Mouse (Mus musculus) gonadal fat pad, adult 2 months (tissue): ENCODE data around the gene Wscd2. TPM values are rescaled to one million over a fixed set of nuclear protein-coding genes. Genes with fewer than 3 reads are reported as not detected.

Experiments used
- DNase-seq: peaks from one replicate; pipeline ENCODE4 v3.0.0-alpha.2; 2012; ENCODE audit warnings: low read depth
- polyA plus RNA-seq: library from polyadenylated mRNA; depleted of rRNA; stranded (reverse); fragments of >200 nt; gene quantifications from 2 replicates; pipeline ENCODE4 v1.2.3, GENCODE M21; 2012; rRNA removed

The Wscd2 gene
- 4.9 and 5.9 TPM in 2 replicates for polyA plus RNA-seq

DNA sequence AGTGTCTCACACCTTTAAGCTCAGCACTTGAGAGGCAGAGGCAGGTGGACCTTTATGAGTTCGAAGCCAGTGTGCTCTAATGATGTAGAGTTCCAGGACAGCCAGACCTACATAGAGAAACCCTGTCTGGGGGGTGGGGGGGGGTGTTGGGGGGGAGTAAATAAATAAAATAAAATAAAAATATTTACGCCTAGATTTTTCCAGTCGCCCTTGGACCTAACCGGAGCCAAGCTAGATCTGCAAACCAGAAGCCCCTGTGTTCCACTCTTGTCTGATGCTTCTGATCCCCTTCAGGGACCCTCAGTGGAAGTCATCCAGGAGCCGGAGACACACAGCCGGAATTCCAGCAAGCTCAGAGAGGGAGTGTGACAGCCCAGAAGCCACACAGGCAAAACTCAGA, at the start of gene Wscd2:
Gene Wscd2 (plus strand): TSS at position 301 of the 400 bp plus-strand sequence.
- DNase-seq = no peak

DNA sequence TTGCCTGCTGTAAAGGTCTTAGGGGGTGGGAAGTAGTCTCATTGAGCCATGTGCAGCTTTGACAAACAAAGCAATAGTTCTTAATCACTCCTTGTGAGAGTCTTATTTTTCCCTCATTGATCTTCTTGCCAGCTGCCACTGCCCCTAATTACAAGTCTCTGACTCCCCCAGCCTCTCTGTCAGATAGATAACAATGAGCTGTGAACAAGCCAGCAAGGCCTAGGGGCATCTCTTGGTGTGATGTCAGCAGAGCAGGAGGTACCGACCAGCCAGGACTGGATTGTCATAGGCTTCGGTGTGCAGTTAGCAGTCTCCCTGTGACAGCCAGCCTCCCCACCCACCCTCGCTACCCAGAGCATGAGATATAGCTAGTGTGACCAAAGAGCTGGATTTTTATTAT, 48.0 kb upstream of the Wscd2 start:
- DNase-seq = no peak

DNA sequence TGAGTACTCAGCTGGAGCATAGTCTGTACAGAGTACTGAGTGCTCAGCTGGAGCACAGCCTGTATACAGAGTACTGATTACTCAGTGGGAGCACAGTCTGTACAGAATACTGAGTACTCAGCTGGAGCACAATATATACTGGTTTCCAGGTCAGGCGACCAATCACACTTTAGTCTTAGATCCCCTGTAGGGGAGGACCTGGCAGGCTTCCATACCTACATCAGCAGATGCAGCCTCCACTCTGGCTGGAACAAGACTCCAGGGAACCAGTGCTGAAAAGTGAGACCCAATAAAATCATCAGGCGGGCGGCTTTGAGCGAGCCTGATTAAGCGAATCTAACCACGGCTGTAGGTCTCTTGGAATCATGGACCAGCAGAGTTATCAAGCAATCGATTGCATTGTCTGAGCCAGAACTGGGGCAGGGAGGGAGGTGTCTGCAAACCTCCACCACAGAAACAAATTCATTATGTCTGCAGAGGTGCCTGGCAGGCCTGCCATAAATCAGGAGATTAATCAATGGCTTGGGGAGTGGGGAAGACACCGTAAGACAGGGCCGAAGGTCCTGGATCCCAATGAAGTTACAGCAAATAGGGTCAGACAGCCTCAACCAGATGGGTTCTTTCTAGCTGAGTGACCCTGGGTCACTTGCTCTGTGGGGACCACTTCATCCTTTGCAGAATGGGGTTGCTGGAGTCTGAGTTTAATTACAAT, 42.0 kb upstream of the Wscd2 start:
- DNase-seq = no peak

DNA sequence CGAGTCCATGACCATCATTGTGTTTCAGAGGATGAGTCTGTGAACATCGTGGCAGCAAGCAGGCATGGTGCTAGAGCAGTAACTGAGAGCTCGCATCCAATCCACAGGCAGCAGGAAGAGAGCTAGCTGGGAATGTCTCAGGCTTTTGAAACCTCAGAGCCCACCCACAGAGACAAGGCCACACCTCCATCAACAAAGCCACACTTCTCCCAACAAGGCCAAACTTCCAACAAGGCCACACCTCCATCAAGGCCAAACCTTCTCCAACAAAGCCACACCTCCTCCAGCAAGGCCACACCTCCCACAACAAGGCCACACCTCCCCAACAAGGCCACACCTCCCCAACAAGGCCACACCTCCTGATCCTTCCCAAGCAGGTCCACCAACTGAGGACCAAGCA, 40.8 kb upstream of the Wscd2 start:
- DNase-seq = no peak

DNA sequence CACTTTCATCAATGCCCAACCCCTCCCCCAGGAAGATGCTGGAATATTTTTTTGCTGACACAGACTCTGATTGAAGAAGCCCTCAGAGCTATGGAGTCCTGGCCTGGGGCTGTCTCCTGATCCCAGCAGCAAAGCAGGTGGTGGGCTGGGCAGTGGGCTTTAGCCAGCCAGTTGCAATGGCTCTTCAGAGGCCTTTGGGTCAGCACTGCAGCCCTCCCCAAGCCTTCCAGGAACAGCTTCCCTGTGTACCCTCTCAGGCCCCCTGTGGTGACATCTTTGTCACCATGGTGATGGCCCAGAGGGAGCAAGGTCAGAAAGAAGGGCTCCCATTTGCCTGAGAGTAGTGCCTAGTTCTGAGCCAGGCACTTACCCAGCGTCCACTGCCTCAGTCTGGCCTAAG, 37.4 kb upstream of the Wscd2 start:
- DNase-seq = no peak

DNA sequence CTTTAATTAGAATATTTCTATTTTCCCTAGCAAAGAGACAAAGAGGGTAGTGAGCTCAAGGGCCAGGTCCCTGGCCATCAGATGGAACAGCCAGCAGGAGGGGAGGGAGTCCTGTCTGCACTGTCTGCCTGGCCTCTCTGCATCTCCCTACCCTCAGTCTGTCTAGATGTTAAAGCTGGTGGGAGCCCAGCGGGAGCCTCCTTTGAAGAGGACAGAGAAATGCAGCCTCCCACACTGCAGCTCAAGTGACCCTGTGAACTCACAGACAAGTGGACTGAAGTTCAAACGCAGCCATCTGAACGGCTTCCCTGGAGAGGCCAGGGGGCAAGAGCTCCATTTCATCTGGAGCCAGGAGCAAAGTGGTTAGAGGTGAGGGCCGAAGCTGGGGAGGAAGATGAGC, 36.8 kb upstream of the Wscd2 start:
- no peak for DNase-seq

DNA sequence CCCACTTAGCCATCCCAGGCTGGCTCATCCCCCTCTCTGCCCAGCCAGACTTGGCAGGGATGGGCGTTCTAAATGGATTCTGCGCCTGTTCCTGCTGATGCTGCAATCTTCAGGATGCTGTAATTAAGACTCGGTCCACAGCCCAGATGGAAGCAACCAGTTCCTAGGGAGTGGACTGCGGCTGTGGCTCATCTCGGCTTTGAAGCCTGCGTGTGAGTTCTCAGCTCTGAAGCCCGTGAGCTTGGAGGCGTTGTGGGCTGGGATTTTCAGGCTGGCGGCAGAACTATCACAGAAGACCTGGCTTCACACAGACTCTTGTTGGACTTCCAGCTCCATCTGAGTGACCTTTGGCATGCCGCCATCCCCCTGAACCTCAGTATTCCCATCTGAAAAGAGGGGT, 34.1 kb upstream of the Wscd2 start:
- DNase-seq = no peak

DNA sequence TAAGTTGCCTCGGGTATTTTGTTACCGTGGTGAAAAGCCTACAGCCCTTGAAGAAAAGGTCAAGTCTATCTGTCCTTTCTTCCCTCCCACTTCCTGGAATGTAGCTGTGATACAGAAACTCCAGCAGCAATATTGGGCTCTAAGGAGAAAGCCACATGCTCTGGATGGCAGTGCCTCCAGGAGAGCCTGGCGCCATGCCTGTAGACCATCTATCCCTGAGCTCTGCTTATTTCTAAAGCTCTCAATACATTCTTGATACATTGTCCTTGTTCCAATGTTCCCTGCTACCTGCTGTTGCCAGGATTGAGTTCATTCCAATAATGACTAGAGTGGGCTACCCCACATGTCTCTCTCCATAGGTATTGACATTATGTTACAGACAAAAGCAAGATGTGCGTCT, 33.4 kb upstream of the Wscd2 start:
- DNase-seq = no peak

DNA sequence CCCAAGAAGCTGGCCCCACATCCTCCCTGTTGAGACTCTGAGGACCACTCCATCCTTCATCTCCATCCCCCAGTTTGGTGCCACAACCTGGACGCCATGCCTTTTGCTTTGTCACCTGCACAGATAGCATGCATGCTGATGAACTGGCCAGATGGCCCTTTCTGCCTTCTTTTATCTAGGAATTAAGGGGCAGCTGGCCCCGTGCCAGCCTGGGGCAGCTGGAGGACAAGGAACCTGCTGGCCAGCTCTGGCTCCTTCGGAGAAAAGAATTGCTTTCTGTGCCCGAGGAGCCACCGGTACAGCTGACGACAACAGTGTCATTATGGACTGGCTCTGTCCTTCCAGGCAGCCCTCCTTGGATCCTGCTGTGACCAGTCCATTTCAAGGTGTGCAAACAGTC, 32.9 kb upstream of the Wscd2 start:
- DNase-seq = no peak

DNA sequence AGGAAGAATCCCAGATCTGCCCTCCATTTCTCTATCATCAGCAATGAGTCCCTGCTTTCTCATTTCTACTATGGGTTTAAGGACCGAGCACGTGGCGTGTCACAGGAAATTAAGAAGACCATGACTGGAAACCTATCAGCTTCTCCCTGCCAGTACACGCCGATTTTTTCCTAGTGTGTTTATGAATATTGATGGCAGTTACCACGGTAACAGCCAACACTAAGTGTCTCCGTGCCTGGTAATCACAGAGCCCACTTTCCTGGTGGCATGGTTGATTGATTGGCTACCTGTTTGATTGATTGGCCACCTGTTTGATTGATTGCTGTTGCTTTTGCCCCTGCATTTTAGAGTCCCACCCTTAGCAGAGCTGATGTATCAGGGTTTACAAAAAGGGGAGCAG, 30.2 kb upstream of the Wscd2 start:
- no peak for DNase-seq

DNA sequence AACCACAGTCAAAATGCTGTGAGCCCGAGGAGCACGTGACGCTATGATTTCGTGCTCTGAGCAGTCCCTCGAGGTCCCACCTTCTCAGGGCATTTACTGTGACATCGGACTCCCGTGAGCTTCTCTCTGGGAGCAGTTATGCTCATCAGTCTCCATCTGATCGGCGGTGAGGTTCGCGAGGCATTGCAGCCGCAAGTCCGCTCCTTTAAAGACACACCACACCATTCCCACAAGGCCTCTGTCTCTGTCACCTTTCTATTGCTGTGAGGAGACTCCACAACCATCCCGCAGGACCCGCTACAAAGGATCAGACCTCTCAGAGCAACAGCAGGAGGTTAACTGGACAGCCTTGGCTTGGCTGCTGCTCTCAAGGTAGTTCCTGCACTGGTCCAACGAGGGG, 28.6 kb upstream of the Wscd2 start:
- no peak for DNase-seq

DNA sequence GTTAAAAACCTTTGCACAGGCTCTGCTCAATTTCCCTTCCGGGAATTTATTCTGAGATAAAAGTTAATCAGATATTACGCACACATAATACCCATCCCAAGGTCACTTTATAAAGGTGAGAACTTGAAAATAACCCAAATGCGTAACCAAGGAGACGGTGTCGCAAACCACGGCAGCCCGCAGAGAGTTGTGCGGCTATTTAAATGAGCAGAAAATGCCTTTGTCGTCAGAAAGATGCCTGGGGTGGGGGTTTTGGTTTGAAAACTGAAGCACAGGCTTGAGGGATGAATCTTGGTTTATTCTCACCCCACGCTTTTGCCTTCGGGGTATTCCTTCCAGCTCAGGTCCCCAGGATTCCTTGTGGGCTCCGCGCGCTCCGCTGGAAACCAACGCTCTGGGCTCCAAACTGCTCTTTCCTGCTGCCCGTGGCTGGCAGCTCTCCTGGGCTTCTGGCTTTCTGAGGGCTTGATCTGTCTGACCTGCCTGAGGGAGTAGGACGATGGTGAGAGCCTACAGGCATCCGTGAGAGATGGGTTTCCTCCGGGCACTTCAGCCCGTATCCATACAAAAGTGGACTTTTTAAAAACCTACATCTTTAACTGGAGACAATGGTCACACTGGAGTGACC, 28.0 kb upstream of the Wscd2 start:
- DNase-seq = no peak

DNA sequence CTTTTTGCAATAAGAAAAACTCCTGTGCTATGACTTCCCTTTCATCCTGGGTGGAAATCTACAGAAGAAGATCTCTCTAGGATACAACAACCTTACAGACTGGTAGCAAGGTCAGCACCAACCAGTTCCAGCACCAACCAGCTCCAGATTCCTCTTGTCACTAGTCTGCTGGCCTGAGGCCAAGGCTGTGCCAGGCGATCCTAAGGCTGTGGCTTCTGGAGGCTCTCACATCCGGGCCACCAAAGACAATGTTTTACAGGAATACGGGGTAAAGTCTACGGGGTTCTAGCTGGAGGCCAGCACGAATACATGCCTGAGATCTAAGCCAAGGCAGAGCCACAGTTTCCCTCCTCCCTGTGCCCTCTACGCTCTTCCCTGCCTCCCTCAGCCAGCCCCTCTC, 25.4 kb upstream of the Wscd2 start:
- DNase-seq = no peak

DNA sequence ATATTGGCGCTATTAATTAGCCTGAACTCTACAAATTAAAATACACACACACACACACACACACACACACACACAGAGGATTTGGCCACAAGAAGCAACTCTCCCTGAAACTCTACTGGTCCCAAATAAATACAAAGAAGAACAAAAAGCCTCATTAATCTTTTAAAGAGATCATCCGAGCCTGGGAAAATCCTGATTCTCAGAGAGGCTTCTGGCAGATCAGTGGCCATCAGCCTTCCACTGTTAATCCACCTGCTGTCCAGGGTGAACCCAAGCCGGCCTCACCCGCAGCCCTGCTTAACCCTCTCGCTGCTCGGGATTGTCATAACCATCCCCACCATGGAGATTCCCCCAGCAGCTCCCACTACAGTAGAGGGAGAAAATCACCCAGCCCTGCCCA, 23.6 kb upstream of the Wscd2 start:
- no peak for DNase-seq

DNA sequence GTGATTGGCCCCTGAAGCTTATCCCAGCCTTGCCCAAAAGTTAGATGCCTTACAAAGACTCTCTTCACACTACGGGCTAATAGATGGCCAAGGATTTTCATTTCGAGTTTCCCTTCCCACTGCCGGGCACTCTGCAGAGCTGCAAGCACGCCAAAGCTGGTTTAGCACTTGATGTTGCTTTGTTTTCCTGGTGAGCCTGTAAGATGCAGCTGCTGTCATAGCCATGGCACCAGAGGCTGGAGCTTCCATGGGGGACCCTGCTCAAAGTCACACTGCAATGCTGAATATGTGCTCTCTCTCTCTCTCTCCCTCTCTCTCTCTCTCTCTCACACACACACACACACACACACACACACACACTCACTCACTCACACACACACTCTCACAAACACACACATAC, 23.1 kb upstream of the Wscd2 start:
- no peak for DNase-seq

DNA sequence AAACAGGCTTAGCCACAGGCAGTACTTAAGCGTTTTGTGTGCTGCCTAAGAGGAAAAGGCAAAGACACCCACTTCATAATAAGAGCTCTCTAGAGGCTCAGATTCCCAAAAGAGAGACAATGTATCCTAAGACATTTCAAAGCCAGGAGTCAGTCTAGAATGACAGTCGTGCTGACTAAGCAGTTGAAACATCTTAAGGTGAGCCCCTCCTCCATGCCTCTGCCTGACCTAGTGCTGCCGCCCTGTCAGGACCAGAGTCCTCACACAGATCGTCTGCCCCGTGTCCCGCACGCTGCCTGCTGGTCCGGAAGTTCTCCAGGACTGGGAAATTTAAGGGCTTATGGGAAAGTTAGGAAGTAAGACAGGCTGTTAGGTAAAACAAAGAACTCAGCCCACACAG, 22.4 kb upstream of the Wscd2 start:
- no peak for DNase-seq

DNA sequence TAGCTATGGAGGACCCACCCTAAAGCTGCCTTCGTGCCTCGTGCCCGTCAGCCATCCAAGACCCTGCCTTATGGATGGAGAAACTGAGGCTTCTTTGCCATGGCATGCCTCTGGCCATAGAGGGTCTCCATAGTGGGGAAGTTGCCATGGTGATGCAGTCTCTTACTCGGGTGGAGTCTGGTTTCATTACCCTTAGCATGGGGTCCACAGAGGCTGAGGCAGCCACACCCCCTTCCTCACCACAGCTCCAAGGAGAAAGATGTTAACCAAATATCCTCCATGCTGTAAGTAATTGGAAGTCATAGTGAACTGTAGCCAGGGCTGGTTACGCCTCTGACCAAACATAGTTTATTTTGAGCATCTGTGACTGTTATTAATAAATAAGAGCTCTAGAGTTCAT, 21.5 kb upstream of the Wscd2 start:
- no peak for DNase-seq

DNA sequence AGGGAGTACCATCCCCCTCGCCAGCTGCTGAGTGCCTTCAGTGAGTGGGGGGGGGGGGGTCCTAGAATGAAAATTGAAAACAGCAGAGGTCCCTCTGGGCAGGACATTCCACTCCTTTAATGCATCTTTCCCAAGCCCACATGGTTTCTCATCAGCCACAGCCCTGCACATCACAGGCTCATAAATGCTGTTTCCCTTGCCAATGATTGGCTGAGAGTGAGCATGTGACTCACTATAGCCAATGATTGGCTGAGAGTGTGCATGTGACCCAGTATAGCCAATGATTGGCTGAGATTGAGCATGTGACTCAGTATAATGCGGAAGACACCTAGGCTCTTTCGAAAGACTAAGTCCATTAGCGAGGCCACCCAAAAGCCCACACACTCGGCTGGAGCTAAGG, 20.9 kb upstream of the Wscd2 start:
- DNase-seq = no peak

DNA sequence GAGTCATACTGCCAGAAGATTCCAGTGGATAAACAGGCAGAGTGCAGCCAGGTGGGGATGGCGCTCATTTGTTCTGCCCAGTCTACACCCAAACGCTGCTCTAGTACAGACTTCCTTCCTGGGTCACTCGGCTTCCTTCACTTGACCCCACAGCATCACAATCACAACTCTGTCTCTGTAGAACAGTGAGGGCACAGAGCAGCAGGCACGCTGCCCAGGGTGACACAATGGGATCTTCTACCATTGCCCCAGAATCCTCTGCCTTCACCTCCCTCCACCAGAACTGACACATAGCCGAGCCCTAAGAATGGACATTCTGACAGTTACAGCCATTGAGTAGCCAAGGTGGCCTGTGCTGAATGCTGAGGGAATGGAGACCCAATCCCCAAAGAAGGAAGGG, 20.3 kb upstream of the Wscd2 start:
- no peak for DNase-seq

DNA sequence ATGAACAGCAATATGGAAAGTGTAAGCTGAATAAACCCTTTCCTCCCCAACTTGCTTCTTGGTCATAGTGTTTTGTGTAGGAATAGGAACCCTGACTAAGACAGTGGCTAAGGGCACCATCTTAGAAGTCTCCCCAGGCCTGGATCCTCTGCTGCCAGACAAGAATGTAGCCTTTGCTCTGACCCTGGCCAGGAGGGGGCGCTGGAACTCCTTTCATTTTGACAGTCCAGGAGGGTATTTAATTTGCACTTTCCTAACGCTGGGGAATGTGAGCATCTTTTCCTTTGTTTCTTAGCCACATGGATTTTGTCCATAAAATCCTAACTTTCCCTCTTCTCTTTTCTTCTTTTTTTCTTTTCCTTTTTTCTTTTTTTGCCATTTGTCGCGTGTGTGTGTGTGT, 18.7 kb upstream of the Wscd2 start:
- DNase-seq = no peak

DNA sequence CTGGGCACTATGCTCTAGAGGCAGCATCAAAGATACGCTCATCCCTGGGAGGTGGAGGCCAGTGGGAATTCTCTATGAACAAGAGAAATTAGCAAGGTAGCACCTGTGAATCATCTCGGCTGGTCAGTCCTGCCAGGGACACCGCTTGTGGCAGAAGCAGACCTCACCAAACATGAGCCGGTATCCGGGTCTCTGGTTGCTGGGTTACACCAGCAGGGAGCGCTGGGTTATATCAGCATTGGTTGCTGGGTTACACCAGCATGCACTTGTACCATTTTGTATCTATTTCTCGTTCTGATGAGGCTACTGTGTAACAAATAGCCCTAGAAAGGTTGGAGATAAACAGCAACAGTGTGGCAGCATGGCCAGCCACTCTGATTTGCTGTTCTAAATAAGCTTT, 17.8 kb upstream of the Wscd2 start:
- DNase-seq = no peak

DNA sequence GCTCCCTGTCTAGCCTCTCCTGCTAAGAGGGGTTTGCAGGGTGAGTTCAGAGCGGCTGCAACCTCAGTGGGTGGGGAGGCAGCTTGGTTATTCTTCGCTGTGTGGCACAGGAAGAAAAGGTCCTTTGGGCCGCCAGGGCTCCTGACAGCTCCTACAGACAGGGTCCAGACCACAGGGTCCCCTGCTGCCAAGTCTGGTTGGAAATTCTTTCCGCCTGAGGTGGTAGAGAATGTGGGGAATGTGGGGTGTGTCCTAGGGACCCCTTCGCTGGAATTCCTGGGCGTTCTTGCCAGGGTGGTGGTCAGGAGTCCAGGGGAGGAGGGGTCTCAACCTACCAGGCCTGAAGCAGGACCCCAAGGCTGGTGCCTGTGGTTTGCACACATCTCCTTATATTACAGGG, 13.3 kb upstream of the Wscd2 start:
- DNase-seq = no peak

DNA sequence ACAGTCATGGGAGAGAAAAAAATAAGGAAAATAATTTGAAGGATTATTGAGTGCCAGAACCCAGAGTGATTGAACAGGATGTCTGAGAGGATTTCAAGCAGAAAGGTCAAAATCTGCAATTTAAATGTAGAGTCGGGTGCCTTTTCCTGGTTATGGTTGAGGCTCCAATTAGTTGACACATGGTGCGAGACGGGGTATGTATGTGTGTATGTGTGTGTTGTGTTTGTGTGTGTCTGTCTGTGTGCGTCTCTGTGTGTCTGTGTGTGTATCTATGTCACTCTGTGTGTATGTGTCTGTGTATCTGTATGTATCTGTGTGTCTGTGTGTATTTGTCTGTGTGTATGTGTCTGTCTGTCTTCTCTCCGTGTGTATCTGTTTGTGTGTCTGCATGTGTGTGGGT, 11.1 kb upstream of the Wscd2 start:
- no peak for DNase-seq

DNA sequence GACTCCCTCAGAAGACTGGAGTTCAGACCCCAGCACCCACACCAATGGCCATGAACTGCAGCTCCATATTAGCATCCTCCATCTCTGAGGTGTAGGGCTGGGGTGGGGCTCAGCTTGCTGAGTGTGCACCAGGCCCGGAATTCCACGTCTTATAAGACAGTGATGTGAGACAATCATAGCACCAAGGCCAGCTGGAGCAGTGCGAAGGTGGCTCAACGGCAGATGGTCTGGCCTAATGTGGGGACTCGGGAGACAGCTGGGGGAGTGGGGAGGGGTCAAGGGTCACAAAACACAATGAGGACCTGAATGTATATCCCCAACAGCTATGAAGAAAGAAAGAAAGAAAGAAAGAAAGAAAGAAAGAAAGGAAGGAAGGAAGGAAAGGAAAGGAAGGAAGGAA, 9.7 kb upstream of the Wscd2 start:
- DNase-seq = no peak
